Mouse (Mus musculus) heart, postnatal 0 days (tissue): Measurements from ENCODE around the gene Gemin2.

Experiments
- CTCF ChIP-seq: IDR thresholded peaks from 2 replicates; pipeline ENCODE4 v1.5.1; 2016; ENCODE audit warnings: antibody characterized with exemption, control low read depth, low read depth
- EP300 ChIP-seq: IDR thresholded peaks from 2 replicates; pipeline ENCODE4 v1.6.1; 2016; ENCODE audit warnings: antibody characterized with exemption, low read depth

DNA sequence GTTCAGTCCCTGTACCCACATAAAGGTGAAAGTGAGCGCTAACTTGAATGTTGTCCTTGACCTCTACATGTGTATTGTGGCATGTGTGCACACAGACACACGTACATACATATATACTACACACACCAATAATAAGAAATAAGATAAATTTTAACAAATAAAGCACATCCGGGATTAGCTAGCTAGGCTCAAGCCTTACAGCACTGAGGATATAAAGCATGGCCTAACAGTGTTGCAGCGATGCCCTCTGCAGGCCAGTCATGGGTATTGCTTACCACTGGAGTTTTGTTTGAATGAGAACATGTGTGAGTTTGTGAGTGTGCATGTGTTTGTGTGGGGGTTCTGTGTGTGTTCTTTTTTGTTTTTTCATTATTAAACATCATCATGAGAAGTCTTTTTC is 48.6 kb upstream of the Gemin2 start:
- TF ChIP-seq CTCF: peak; percentile 65
- TF ChIP-seq EP300: no peak
